Mouse (Mus musculus) embryonic facial prominence, embryonic 10.5 days (tissue): ENCODE data around the gene Slc39a3. TPM values are rescaled to one million over a fixed set of nuclear protein-coding genes. Genes with fewer than 3 reads are reported as not detected.
"Not testable (repeated sequence)": the region's sequence is repeated elsewhere in the genome, so short reads cannot be mapped to it uniquely, and the experiment has no call there.

Experiments
- DNase-seq: peaks from one replicate; pipeline ENCODE4 v3.0.0-alpha.2; 2017; ENCODE audit warnings: low spot score
- H3K27ac ChIP-seq: fragments of 300-500 bp; sonication (generic); replicated peaks from 2 replicates; pipeline ENCODE4 v1.5.1; 2016; ENCODE audit warnings: mild to moderate bottlenecking
- H3K27me3 ChIP-seq: fragments of 300-500 bp; sonication (generic); replicated peaks from 2 replicates; pipeline ENCODE4 v1.6.1; 2016; ENCODE audit warnings: low read depth, mild to moderate bottlenecking; ENCODE audit not compliant: poor library complexity, severe bottlenecking
- H3K36me3 ChIP-seq: fragments of 300-500 bp; sonication (generic); replicated peaks from 2 replicates; pipeline ENCODE4 v1.6.1; 2016; ENCODE audit warnings: mild to moderate bottlenecking, moderate library complexity
- H3K4me1 ChIP-seq: fragments of 300-500 bp; sonication (generic); 2 replicates; pipeline ENCODE4 v1.6.1; 2016
- H3K4me3 ChIP-seq: fragments of 300-500 bp; sonication (generic); 2 replicates; pipeline ENCODE4 v1.5.1; 2016; ENCODE audit warnings: mild to moderate bottlenecking, moderate library complexity
- H3K9me3 ChIP-seq: fragments of 300-500 bp; sonication (generic); 2 replicates; pipeline ENCODE4 v1.6.1; 2016; ENCODE audit warnings: mild to moderate bottlenecking
- WGBS: fragments of 180-500 bp; shearing (Covaris S2); methylation state at CpG from one replicate; pipeline ENCODE4 v1.1.7; 2016; 5-methylcytosine and 5-hydroxymethylcytosine counted together
- polyA plus RNA-seq: library from polyadenylated mRNA; unstranded; fragments of >200 nt; fragmentation: Nextera tagmentation; extraction: Ambion mirVana; gene quantifications from 2 replicates; pipeline ENCODE4 v1.2.1, GENCODE M21; 2016

Slc39a3 gene
- 14.0 and 16.9 TPM in 2 replicates for polyA plus RNA-seq

DNA sequence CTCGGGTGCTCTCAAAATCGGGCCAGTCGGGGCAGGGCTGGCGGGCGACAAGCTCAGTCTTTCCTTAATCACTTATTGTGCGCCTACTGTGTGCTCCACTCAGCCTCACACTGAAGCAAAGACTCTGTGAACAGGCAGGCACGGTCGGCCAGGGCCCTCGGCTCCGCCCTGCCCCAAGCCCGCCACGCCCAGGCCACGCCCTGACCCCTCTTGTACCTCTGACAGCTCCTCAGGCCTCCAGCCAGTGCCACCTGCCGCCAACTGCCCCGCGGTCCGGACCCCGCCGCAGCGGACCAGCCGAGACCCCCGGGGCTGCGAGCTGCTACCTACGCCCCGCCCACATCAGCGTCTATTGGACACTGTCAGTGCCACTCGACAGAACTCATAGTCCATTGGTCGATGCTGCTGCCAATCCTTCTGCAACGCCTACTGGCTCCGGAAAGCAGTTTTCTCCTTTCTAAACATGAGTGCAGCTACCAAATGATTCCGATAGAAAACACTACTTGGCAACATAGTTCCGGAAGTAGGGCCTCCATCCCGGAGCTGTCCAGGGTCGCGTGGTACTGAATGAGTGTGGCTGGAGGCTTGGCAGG, at the start of gene Slc39a3:
Gene Slc39a3 (minus strand): TSS at position 439 of the 593 bp plus-strand sequence.
- H3K27me3 ChIP-seq, result no peaks in the 10 kb centered on the region
- WGBS, result 1% methylated on average over 35 of the region's 35 CpGs
- H3K4me3 ChIP-seq, result peak within 1 kb of the TSS; percentile 81
- peaks cover 11% of the 10 kb centered on the region; the same call in 1 of the 2 replicates for H3K4me1 ChIP-seq
- peak within 1 kb of the TSS; percentile 81 for H3K27ac ChIP-seq
- no peaks in the 10 kb centered on the region; the same call in 1 of the 2 replicates for H3K36me3 ChIP-seq
- peak; percentile 98 for DNase-seq
- H3K9me3 ChIP-seq, result no peaks in the 10 kb centered on the region

- H3K27me3 ChIP-seq, result no peaks in the 10 kb centered on the region
- no peak overlapping the region for H3K4me3 ChIP-seq
- H3K27ac ChIP-seq, result no peak overlapping the region
- no peaks in the 10 kb centered on the region; the same call in 1 of the 2 replicates for H3K9me3 ChIP-seq
- peak; percentile 23 for DNase-seq
- WGBS, result 49% methylated on average over 2 of the region's 2 CpGs
- peaks cover 17% of the 10 kb centered on the region for H3K36me3 ChIP-seq
- peaks cover 19% of the 10 kb centered on the region for H3K4me1 ChIP-seq
These were observed 49.8 kb upstream of the Slc39a3 start for GRCm38 (mm10) chr10:81087021-81087420.

DNA sequence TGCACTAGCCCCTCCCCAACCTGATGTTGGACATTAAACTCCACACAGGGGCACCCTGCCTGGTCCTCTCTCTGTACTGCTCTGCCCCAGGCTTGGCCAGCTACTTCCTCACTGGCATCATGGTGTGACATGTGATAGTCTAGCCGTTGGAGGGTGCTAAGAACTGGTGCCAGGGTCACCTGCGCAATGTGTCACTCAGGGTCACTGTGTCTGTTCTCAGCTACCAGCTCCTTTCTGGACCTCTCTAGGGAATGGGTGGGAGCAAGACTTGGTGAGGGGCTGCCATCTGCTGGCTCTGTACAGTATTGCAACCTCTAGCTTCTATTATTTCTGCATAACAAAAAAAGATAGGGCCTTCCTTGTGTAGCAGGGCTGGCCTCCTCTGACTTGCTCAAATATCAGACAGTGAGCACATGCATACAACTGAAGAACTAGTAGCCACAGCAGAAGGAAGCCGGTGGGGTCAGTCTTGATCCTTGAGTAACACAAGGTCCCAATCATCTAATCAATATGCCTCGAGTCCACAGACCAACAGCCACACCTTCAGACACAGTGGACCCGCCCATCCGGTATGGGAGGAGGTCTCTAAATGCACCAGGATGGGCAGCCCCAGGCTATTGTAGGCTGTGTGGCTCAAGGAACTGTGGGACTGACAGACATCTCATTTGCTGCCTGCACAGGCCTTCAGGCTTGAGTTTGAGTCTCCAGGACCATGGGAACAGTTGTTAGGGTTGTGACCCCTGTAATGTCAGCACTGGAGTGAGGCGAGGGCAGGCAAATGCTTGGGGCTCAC, 45.1 kb upstream of the Slc39a3 start:
- Histone ChIP-seq H3K36me3 (peaks cover 63% of the 10 kb centered on the region), H3K9me3 (no peaks in the 10 kb centered on the region; the same call in 1 of the 2 replicates), H3K4me3 (no peak overlapping the region), H3K4me1 (no peaks in the 10 kb centered on the region), H3K27me3 (no peaks in the 10 kb centered on the region), H3K27ac (no peak overlapping the region)
- DNase-seq, result peak; percentile 57
- 80% methylated on average over 7 of the region's 7 CpGs for WGBS

- Histone ChIP-seq H3K4me3 (no peak overlapping the region), H3K9me3 (no peaks in the 10 kb centered on the region), H3K27ac (no peak overlapping the region), H3K36me3 (peaks cover 85% of the 10 kb centered on the region), H3K4me1 (no peaks in the 10 kb centered on the region), H3K27me3 (no peaks in the 10 kb centered on the region)
- WGBS, result 95% methylated on average over 31 of the region's 31 CpGs
- DNase-seq, result no peak
These were observed 42.9 kb upstream of the Slc39a3 start for GRCm38 (mm10) chr10:81080008-81080655.

- WGBS, result 91% methylated on average over 11 of the region's 11 CpGs
- no peak overlapping the region for H3K4me3 ChIP-seq
- H3K4me1 ChIP-seq, result no peaks in the 10 kb centered on the region
- H3K27ac ChIP-seq, result no peak overlapping the region
- peaks cover 100% of the 10 kb centered on the region for H3K36me3 ChIP-seq
- DNase-seq, result no peak
- no peaks in the 10 kb centered on the region for H3K27me3 ChIP-seq
- H3K9me3 ChIP-seq, result 0 out of 2 replicates have a peak, but pooled peaks cover 2% of the 10 kb centered on the region
These were observed 40.7 kb upstream of the Slc39a3 start for GRCm38 (mm10) chr10:81077916-81078315.

GRCm38 (mm10) chr10:81076356-81076755, 39.1 kb upstream of the Slc39a3 start:
- Histone ChIP-seq H3K4me3 (no peak overlapping the region), H3K36me3 (peaks cover 99% of the 10 kb centered on the region), H3K4me1 (peaks cover 5% of the 10 kb centered on the region), H3K27ac (no peak overlapping the region), H3K27me3 (no peaks in the 10 kb centered on the region), H3K9me3 (0 out of 2 replicates have a peak, but pooled peaks cover 2% of the 10 kb centered on the region)
- 94% methylated on average over 1 of the region's 1 CpGs for WGBS
- no peak for DNase-seq

- WGBS, result 92% methylated on average over 8 of the region's 8 CpGs
- Histone ChIP-seq H3K27ac (no peak overlapping the region), H3K9me3 (0 out of 2 replicates have a peak, but pooled peaks cover 2% of the 10 kb centered on the region), H3K4me3 (peak overlapping the region; percentile 6; the same call in 1 of the 2 replicates), H3K27me3 (no peaks in the 10 kb centered on the region), H3K36me3 (peaks cover 92% of the 10 kb centered on the region), H3K4me1 (peaks cover 12% of the 10 kb centered on the region)
- no peak for DNase-seq
These were observed 38.5 kb upstream of the Slc39a3 start for GRCm38 (mm10) chr10:81075734-81076133.

- DNase-seq, result peak; percentile 25
- H3K4me1 ChIP-seq, result peaks cover 26% of the 10 kb centered on the region
- no peak overlapping the region for H3K4me3 ChIP-seq
- H3K36me3 ChIP-seq, result peaks cover 70% of the 10 kb centered on the region
- no peaks in the 10 kb centered on the region for H3K27me3 ChIP-seq
- 63% methylated on average over 7 of the region's 7 CpGs for WGBS
- 0 out of 2 replicates have a peak, but pooled peaks cover 2% of the 10 kb centered on the region for H3K9me3 ChIP-seq
- no peak overlapping the region for H3K27ac ChIP-seq
These were observed 36.2 kb upstream of the Slc39a3 start for GRCm38 (mm10) chr10:81073464-81073863.

GRCm38 (mm10) chr10:81072290-81072689, 35.1 kb upstream of the Slc39a3 start:
- Histone ChIP-seq H3K36me3 (peaks cover 58% of the 10 kb centered on the region), H3K4me1 (peaks cover 26% of the 10 kb centered on the region), H3K27me3 (no peaks in the 10 kb centered on the region), H3K9me3 (0 out of 2 replicates have a peak, but pooled peaks cover 2% of the 10 kb centered on the region), H3K4me3 (no peak overlapping the region), H3K27ac (no peak overlapping the region)
- WGBS, result 95% methylated on average over 8 of the region's 8 CpGs
- no peak for DNase-seq

- peak within 1 kb of the TSS; percentile 87 for H3K4me3 ChIP-seq
- peaks cover 28% of the 10 kb centered on the region for H3K4me1 ChIP-seq
- DNase-seq, result peak; percentile 100
- peaks cover 33% of the 10 kb centered on the region for H3K36me3 ChIP-seq
- under 1% methylated on average over 35 of the region's 35 CpGs for WGBS
- H3K27me3 ChIP-seq, result no peaks in the 10 kb centered on the region
- peak within 1 kb of the TSS; percentile 88 for H3K27ac ChIP-seq
- H3K9me3 ChIP-seq, result 0 out of 2 replicates have a peak, but pooled peaks cover 2% of the 10 kb centered on the region
These were observed 32.6 kb upstream of the Slc39a3 start, which contains the start of gene Thop1 for GRCm38 (mm10) chr10:81069836-81070235. Thop1 (plus strand) TSS chr10:81070035.

GRCm38 (mm10) chr10:81068706-81069105, 31.5 kb upstream of the Slc39a3 start:
- Histone ChIP-seq H3K27ac (no peak overlapping the region; the same call in 1 of the 2 replicates), H3K4me1 (peaks cover 28% of the 10 kb centered on the region), H3K27me3 (no peaks in the 10 kb centered on the region), H3K36me3 (peaks cover 22% of the 10 kb centered on the region), H3K4me3 (no peak overlapping the region), H3K9me3 (0 out of 2 replicates have a peak, but pooled peaks cover 2% of the 10 kb centered on the region)
- whole genome bisulfite sequencing, result 78% methylated on average over 5 of the region's 5 CpGs
- no peak for DNase-seq

- 87% methylated on average over 8 of the region's 8 CpGs for WGBS
- H3K36me3 ChIP-seq, DNase-seq, H3K4me3 ChIP-seq, H3K27me3 ChIP-seq, H3K9me3 ChIP-seq, H3K27ac ChIP-seq: not testable (repeated sequence)
- H3K4me1 ChIP-seq, result peaks cover 12% of the 10 kb centered on the region
These were observed 27.3 kb upstream of the Slc39a3 start for GRCm38 (mm10) chr10:81064519-81064918.
